Mouse (Mus musculus): Measurements from ENCODE around the gene Cog2.

GRCm38 (mm10) chr8:124499938-124500239 lies 20.7 kb upstream of the Cog2 start:
- TF ChIP-seq POLR2A (IDR thresholded peaks at IDR 0.05; ENCODE audit: insufficient read depth, low read depth, low read length) (no peak), CTCF (IDR thresholded peaks at IDR 0.05; ENCODE audit: insufficient read depth, low read depth, low read length) (no peak)
